Mouse (Mus musculus) kidney, postnatal 4 days (tissue): ENCODE measurements around the gene Rps15a.
A peak's percentile ranks its signal among the peaks of the same experiment; 100 is the strongest.

Source experiments
- DNase-seq, 2 experiments: peaks; one replicate each; pipeline ENCODE4 v3.0.0; 2021; ENCODE audit warnings: mixed read lengths in 2 of 2

The Rps15a gene

GRCm38 (mm10) chr7:118115877-118116568 is at the start of gene Rps15a:
Rps15a (minus strand) TSS chr7:118116188.
- DNase-seq = peak; percentile 96 to 98

DNA sequence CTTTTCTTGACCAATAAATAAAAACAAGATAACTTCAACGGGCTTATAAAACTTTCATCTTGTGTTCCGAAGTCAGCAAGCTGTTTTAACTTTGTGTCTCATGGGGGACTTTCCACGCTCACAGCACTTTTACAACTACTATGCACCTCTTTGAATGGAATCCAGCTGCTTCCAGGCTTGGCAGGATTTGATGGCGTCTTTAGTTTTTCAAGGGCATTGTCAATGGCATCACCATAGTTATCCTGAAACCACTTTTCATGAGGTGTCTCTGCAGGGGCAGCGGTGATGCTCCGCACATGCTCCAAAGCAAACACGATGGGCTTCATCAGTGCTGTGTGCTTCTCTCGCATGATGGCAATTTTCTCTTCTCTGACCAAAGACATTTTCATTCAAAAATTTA is 47.0 kb upstream of the Rps15a start:
- no peak for DNase-seq

GRCm38 (mm10) chr7:118160121-118160520 is 44.1 kb upstream of the Rps15a start:
- DNase-seq = no peak

- no peak for DNase-seq
Measured at GRCm38 (mm10) chr7:118156461-118156860, 40.5 kb upstream of the Rps15a start.

DNA sequence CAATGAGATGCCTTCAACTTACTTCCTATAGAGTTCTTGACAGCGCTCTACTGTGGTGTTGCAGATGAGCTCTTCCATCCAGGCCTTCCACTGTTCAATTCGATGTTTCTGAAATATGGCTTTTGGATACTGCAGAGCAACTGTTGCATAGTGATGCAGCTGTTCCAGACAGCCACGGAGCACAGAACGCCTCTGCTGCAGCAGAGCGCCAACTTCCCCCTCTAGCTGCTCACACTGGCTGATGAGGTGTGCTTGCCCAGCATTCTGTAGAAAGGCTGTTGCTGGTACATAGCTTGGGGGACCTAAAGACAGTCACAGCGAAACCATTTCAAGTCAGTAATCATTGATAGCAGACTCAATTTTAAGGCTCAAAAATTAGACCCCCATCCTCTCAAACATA is 38.2 kb upstream of the Rps15a start:
- no peak for DNase-seq

DNA sequence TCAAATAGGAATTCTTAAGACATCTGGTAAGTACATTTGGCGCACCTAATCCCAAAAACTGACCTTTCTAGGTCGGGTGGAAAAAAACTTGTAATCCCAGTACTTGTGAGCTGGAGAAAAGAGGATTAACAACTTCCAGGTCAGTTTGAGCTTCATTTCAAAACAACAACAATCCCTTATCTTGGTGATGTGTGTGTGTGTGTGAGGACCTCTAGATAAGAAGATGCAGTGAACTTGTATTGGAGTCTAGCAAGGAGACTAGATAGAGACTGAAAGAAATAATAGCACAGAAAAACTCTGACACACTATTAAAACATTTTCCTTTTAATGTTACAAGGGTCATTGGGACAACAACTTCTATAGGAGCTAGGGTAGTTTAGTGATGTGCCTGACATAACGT is 27.6 kb upstream of the Rps15a start:
- DNase-seq = no peak

DNA sequence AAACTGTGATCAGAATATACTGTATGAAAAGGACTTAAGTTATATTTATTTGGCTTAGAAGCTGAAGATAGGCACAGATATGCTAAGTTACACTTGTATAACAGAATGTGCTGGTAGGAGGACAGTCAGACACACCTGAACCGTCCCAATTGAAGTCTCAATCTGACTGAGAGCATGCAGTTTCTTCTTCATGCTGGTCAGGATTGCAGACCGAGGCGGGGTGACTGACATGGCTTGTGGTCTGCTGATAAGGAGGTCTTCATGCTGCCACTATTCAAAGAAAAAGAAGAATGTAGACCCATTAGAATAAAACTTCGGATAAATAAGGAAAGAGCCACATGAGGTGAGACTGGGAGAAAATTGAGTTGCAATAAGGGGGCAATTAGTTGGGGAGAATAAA is 27.1 kb upstream of the Rps15a start:
- DNase-seq = no peak

- DNase-seq = no peak
Measured at GRCm38 (mm10) chr7:118141271-118141670, 25.3 kb upstream of the Rps15a start.

- no peak for DNase-seq
Measured at GRCm38 (mm10) chr7:118135128-118135527, 19.1 kb upstream of the Rps15a start.

- DNase-seq = peak; percentile 94 to 97
Measured at GRCm38 (mm10) chr7:118129430-118130041, 13.5 kb upstream of the Rps15a start, which contains the start of gene Arl6ip1. Arl6ip1 (minus strand) TSS chr7:118129662.

DNA sequence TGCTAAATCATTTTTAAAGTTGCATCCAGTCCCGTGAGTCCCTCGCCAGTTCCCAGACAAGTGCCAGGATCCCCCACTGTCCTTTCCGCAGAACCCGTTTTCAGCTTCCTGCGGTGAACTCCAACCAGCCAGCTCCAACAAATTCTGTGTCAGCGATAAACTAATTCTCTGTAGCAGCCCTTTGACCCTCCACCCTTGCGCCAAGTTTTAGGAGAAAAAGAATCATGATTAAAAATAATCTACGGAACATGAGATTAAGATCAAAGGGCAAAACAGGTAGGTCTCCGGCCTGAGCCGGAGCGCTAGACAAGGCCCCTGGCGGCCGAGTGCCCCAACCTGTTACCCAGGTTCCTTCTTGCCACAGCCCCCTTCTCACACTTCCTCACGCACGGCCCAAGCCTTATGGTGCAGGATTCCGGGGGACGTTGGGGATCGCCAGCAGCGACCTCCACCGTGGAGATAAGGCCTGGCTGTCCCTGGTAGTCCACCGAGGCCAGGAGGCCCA is 13.0 kb upstream of the Rps15a start:
- DNase-seq = no peak

DNA sequence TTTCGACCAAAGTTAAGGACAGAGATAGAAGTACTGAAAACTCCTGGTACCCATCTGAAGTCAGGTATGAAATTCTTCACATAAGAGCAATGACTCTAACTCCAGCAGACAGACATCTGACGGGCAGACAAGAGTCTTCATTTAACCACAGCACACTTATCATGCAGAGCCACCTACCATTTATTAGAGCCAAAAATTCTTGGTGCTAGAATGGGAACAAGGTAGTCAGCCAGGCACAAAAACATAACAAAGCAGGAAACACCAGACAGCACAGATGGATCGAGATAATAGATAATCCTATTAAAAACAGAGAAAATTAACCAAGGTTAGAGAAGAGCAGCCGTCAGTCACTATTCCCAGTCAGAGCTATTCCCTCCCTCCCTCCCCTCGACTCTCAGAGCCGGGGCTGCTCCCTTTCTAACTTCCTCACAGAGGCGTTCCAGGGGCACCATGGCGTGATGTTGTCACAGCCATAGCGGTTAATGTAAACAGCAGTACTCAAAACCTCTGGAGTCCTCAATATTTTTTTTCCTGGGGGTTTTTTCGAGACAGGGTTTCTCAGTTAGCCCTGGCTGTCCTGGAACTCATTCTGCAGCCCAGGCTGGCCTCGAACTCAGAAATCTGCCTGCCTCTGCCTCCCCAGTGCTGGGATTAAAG is 10.4 kb upstream of the Rps15a start:
- DNase-seq = no peak

- DNase-seq = no peak
Measured at GRCm38 (mm10) chr7:118125736-118126135, 9.7 kb upstream of the Rps15a start.

- DNase-seq = no peak
Measured at GRCm38 (mm10) chr7:118123512-118124411, 7.8 kb upstream of the Rps15a start.

DNA sequence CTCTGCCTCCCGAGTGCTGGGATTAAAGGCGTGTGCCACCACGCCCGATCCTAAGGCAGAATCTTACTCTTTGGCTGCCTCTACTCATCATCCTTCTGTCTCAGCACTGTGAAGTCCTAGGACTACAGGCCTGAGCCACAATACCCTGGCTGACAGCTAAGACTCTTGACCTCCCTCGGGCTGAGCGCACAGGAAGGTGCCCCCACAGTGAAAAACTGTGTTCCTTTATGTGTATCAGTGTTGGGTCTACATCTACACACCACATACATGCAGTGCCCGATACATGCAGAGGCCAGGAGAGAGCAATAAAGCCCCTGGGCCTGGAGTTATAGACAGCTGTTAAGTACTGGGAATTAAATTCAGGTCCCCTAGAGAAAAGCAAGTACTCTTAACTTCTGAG is 6.2 kb upstream of the Rps15a start:
- no peak for DNase-seq

- no peak for DNase-seq
Measured at GRCm38 (mm10) chr7:118120654-118121053, 4.7 kb upstream of the Rps15a start.

DNA sequence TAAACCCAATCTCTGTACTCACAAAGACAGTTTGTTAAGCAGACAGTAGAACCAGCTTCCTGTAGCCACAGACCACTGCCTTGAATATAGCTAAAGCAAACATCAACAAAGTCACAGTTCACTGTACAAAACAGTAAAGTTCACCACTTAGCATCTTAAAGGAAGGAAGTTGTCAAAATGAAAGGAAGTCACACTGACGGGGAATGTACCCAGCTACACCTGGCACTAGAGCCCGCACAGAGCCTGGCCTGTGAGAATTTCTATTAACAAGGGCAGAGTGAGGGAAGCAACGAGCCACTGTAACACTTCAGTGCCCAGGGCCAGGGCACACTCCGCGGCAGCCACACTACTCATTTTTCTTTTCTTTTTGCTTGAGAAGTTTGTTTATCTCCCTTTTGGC is 4.0 kb upstream of the Rps15a start:
- DNase-seq = peak; percentile 34 to 54

GRCm38 (mm10) chr7:118119142-118119541 is 3.2 kb upstream of the Rps15a start:
- DNase-seq = no peak

- DNase-seq = no peak
Measured at GRCm38 (mm10) chr7:118118426-118118825, 2.4 kb upstream of the Rps15a start.

GRCm38 (mm10) chr7:118117539-118118210 is 1.7 kb upstream of the Rps15a start:
- peak in 1 of 2 experiments; percentile 45 for DNase-seq

DNA sequence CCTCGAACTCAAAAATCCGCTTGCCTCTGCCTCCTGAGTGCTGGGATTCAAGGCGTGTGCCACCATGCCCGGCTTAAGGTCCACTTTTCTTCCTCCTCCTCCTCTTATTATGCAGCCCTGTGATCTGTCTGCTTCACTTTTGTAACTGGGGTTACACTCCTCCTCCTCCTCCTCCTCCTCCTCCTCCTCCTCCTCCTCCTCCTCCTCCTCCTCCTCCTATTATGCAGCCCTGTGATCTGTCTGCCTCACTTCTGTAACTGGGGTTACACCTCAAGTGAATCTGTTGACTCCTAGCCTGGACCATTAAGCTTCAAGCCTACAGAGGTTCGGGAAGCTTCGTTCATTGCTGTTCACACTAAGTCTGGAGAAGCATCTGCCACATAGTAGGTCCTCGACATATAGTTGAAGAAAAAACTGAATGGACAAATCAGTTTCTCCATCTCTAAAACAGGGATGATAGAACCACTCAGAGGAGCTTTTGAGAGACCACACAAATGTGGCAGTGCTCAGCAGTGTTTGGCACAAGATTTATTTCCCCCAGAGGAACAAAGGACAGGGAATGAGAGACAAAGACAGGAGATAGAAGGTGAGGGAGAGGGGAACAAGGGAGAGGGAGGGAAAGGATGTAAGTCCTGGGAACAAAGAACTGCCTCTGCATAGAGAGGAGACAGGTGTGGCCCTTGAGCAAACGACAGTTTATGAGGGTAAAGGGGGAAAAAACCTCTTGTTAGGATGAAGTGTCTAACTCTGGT is 975 bp upstream of the Rps15a start:
- DNase-seq = no peak

DNA sequence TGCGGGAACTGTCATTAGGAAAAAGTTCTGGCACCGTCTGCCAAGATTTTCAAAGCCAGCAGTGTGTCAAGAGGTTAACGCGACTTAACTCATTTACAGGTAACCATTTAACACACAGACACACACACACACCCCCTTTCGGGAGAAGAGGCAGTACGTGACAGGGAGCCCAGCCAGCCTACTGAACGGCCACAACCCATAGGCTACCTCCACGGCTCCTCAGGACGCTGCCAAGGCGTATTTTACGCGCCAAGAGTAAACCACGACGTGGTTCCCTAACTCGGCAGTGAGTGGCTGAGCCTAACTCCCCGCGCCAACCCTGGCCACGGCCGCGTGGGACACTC is 483 bp downstream of the Rps15a start:
- DNase-seq = no peak
